Mouse (Mus musculus): ENCODE data around the gene Mfsd12.

Mfsd12 gene

GRCm38 (mm10) chr10:81356991-81357844 lies at the start of gene Mfsd12:
TSS of gene Mfsd12 (plus strand) at chr10:81357491.
- in situ Hi-C loops (cut with MboI), result no loop called here

DNA sequence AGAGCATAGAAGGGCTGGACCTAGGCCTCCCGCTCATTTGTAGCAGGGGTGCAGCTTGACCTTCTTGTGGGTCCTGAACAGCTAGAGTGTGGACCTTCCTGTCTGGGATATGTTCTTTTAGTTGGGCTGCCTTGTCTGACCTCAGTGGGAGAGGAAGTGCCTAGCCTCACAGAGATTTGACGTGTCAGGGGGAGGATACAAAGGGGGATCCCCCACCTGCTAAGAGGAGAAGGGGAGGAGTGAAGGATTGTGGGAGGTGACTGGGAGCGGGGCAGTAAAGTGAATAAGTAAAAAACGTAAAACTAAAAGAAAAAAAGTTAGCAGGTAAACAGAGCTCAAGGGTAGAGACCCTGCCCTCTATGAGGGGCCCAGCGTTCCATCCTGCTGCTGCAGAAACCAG lies 47.7 kb upstream of the Mfsd12 start:
- in situ Hi-C loops (cut with MboI), result no loop called here

DNA sequence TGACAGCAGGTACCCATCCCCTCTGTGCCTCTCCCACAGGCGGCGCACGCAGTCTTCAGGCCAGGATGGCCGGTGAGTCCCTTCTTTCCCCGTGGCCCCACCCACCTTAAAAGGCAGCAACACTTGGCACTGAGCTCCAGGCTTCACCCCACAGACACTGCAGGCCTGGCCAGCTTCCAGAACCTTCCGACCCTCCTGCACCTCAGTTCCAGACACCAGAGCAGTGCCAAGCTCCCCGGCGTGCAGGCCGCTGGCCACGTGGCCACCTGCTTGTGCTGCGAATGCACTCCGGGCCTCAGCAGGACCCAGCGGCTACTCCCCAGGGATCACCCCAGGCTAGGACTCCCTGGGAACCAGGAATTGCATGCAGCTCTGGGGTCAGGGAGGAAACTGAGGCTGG lies 43.7 kb upstream of the Mfsd12 start:
- in situ Hi-C loops (cut with MboI), result no loop called here

DNA sequence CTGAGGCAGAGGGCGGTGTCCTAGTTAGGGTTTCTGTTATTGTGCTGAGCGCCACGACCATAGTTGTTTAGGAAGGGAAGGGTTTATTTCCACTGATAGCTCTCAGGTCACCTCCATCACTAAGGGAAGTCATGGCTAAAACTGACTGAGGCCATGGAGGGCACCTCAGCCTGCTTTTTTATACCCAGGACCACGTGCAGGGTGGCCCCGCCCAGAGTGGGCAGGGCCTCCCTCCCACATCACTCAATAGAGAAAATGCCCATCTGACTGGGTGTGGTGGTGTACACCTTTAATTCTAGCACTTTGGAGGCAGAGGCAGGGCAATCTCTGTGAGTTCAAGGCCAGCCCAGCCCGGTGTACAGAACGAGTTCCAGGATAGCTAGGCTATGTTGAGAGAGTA lies 43.1 kb upstream of the Mfsd12 start:
- in situ Hi-C loops (cut with MboI), result no loop called here

DNA sequence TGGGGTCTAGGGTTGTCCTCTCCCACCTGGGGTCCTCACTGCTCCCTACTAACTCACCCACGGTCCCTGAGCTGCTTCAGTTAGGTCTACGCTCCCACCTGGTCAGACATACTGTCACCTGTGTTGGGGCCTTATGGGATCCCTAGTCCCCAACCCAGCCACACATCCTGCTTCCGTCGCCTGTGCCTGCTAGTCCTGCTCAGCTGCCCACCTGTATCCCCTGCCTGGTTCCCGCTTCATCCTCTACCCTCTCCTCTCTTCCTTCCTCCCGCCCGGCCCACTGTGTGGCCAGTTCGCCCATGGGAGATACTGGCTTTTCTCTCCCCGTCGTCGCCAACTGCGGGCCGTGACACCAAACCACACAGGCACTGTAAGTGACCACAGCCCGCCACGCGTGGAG lies 41.7 kb upstream of the Mfsd12 start:
- in situ Hi-C loops (cut with MboI), result no loop called here

- in situ Hi-C loops (cut with MboI), result no loop called here
These were observed 40.8 kb upstream of the Mfsd12 start for GRCm38 (mm10) chr10:81316338-81317060.

- in situ Hi-C loops (cut with MboI), result no loop called here
These were observed 40.0 kb upstream of the Mfsd12 start for GRCm38 (mm10) chr10:81317273-81317672.

DNA sequence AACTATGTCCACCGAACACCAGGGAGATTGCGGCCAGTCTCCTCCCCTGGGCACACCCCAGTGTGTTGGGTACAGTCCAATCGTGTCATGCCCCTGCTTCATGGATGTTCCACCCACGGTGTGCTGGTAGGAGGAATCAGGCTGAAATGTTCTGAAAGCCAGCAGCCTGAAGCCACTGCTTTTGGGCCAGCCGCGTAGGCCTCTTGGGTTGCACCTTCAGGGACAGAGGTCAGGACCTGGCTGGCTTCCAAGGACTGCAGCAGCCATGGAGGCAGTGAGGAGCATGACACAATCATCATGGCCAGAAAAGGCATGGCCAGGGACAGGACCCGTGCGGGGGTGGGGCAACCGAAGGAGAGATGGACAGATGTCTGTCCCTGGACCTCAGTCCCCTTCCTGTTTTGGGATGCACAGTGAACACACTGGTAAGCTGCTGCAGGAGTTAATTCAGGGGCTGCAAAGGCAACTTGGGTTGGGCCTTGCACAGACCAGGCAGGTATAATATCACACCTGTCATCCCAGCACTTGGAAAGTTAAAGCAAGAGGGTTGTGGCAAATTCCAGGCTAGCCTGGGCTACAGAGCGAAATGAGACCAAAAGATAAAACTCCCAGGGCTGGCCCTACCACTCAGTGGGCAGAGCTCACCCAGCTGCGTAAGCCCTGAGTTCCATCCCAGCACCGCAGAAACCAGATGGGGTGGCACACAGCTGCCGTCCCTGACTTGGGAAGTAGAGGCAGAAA lies 38.5 kb upstream of the Mfsd12 start:
- in situ Hi-C loops (cut with MboI), result no loop called here

GRCm38 (mm10) chr10:81319330-81319699 lies 38.0 kb upstream of the Mfsd12 start:
- in situ Hi-C loops (cut with MboI), result no loop called here

GRCm38 (mm10) chr10:81319741-81320549 lies 37.3 kb upstream of the Mfsd12 start:
- in situ Hi-C loops (cut with MboI), result no loop called here

DNA sequence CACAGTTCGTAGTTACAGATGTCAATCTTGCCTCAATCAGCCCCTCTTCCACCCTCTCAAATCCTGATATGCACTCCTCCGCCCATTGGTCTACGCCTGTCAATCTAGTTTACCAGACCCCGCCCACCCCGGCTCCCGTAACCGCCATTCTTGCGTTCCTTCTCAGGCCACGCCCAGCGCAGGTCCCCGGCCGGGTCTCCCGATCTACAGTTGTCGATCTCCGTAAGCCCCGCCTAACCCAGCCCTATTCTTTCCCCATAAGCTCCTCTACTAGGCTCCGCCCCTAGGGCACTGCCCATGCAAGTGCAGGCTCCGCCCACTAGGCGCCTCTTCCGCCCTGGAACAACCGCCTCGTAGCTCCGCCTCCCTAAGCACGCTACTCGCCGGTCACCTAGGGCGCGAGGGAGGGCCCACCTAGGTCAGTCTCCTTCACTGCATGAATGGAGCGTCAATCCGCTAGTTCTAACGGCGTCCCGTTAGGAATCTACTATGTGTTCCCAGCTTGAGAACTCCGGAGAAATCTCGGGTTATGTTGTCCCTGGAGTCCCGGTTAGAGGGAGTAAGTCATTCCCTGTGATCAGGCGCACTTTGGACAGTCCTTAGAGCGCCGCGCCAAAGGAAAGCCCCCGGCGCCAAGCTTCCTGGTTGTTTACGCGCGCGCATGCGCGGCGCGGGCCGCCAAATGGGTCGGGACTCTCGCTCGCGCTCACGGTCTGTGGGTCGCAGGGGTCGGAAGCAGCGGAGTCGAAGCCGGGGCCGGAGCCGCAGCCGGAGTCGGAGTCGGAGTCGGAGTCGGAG lies 36.5 kb upstream of the Mfsd12 start, which contains the start of gene Cactin:
Gene Cactin (plus strand): TSS at position 554 of the 798 bp plus-strand sequence.
- in situ Hi-C loops (cut with MboI), result no loop called here

GRCm38 (mm10) chr10:81321436-81321835 lies 35.9 kb upstream of the Mfsd12 start:
- in situ Hi-C loops (cut with MboI), result no loop called here

- in situ Hi-C loops (cut with MboI), result no loop called here
These were observed 34.8 kb upstream of the Mfsd12 start for GRCm38 (mm10) chr10:81322444-81322843.

DNA sequence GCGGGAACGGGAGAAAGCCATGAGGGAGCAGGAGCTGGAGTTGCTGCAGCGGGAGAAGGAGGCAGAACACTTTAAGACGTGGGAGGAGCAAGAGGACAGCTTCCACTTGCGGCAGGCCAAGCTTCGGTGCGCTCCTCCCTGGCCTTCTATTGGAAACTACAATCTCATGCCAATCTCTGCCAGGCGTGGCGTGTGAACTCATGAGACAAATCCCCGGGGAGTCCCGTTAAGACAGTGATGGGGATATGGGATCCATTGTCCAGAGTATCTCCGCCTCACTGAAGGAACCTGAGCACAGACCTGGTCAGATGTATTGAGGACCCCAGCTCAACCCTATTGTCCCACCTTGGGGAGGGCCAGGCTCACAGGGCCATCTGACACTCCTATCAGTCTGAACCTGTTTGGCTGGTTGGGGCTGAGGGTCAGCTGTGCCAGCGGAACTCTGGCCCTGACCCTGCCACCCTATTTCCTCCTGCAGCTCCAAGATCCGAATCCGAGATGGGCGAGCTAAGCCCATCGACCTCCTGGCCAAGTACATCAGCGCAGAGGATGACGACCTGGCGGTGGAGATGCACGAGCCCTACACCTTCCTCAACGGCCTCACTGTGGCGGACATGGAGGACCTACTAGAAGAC lies 34.0 kb upstream of the Mfsd12 start:
- in situ Hi-C loops (cut with MboI), result no loop called here

- in situ Hi-C loops (cut with MboI), result no loop called here
These were observed 33.3 kb upstream of the Mfsd12 start for GRCm38 (mm10) chr10:81323791-81324530.

GRCm38 (mm10) chr10:81325176-81325575 lies 32.1 kb upstream of the Mfsd12 start:
- in situ Hi-C loops (cut with MboI), result no loop called here

- in situ Hi-C loops (cut with MboI), result no loop called here
These were observed 31.5 kb upstream of the Mfsd12 start for GRCm38 (mm10) chr10:81325781-81326180.

- in situ Hi-C loops (cut with MboI), result no loop called here
These were observed 30.4 kb upstream of the Mfsd12 start for GRCm38 (mm10) chr10:81326858-81327257.

DNA sequence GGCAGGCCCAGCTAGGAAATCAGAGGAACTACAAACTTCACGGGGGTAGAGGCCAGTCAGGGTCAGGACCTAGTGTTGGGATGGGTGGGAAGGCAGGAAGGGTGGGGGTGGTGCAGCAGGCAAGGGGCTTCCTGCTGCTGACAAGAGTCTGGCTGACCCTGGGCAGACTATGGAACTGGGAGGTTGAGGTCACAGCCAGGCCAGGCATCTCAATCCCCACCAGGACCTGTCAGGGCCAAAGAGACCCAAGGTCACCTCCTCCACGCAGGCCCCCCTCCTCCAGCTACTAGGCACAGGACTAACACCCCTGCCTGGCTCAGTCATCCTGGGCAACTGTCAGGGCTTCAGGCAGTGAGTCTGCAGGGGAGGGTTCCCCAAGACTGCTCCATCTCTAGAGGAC lies 29.3 kb upstream of the Mfsd12 start:
- in situ Hi-C loops (cut with MboI), result no loop called here

DNA sequence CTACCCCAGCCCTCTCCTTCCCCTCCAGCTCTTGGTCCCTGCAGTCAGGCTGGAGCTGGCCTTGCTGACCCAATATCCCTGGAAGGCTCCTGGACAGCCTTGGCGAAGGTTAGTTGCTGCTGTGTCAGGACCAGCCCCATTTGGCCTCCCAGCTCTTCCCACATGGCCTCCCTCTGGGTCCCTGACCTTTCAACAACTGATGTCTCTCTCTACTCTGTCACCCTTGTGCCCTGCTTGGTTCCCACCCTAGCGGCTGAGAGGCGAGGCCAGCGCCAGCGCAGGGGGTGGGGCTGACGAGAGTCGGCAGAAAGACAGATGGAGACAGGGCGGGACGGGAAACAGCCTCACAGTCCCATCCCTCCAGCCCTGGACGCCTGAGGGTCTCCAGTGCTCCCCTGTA lies 28.9 kb upstream of the Mfsd12 start, which contains the start of gene Tbxa2r:
Gene Tbxa2r (plus strand): TSS at position 346 of the 400 bp plus-strand sequence.
- in situ Hi-C loops (cut with MboI), result no loop called here
